Mouse (Mus musculus): ENCODE measurements around the gene Lrrc18.

The Lrrc18 gene

DNA sequence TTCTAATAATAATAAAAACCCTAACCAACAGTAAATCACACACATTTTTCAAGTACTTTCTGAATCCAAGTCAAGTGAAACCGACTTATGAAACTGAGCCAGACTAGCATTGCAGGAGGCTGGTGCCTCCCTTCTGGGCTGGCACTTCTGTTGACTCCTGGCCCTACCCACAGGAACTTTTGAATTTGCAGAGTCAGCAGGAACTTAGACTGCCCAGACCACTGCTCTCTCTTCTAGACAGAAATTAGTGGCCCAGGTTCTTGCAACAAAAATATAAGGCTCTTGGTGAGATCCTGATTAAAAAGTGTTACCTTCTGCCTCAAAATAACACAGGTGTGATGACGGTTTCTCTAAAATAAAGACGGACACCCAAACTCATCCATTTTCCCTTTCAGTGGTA lies 54.0 kb downstream of the Lrrc18 start:
- no peak for DNase-seq (ENCODE audit: extremely low read depth, low read depth, low spot score)

GRCm38 (mm10) chr14:33053441-33053840 lies 62.3 kb downstream of the Lrrc18 start:
- DNase-seq (ENCODE audit: extremely low read depth, low read depth, low spot score), result no peak

DNA sequence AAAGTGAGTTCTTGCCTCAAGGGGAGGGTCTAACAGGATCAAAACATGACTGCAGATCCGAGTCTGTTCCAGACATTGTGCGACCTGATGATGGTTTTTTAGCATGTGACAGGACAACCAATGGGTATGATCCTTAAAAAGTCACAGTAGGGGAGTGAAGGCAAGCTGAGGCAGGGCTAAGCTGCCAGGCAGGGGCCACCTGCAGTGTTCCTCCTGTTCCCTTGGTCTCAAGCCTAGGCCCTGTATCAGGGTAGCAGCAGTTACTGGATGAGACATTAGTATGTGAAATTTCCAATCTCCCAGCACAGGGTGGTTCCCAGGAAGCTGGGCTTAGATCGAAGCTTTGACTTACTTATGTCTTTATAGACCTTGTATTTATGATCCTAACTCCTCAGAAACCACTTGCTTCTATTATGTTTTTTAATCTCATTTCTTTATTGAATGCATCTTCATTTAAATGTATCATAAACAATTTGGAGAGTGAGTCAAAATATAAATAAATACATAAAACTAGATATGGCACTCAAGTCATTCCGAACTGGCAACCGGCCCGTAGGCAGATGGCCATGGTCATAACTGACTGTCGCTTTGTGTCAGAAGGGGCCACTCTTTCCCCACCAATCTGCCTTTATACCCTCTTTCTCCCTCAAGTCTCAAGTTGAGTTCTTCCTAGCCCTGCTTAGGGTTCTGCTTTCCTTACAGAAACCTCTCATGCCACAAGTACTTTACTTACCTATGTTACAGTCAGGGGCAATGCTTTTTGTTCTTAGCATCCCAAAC lies 67.9 kb downstream of the Lrrc18 start:
- no peak for DNase-seq (ENCODE audit: extremely low read depth, low read depth, low spot score)

DNA sequence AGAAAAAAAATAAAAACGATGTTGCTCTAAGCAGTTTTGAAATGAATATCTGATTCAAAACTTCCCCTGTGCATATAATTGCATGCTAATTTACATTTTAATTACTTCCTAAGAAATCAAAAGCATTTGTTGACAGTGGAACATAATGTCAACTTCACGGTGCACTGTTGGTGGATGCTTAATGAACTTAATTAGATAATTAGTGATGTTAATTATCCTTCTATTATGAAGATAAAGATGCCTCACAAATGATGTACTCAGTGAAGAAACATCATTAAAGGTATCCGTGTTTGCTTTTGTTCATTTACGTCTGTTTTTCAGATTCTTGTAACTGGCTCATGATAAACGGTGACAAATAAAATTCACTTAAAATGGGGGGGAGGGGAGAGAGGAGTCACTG lies 71.8 kb downstream of the Lrrc18 start:
- no peak for DNase-seq (ENCODE audit: extremely low read depth, low read depth, low spot score)
